Mouse (Mus musculus): ENCODE results near the gene Npas1. TPM values are rescaled to one million over a fixed set of nuclear protein-coding genes. Genes with fewer than 3 reads are reported as not detected.

The Npas1 gene
- polyA plus RNA-seq, 1 experiment from 2014 or later: 0.18 TPM

- no peak overlapping the region for H3K4me2 ChIP-seq (replicated peaks; ENCODE audit: low read depth)
- WGBS: 10% methylated on average over 3 of the region's 3 CpGs
- H3K9ac ChIP-seq (ENCODE audit: low read length): no peak overlapping the region
- H3K4me1 ChIP-seq (replicated peaks; ENCODE audit: control insufficient read depth, insufficient read depth): no peaks in the 10 kb centered on the region
- TF ChIP-seq EP300 (optimal IDR thresholded peaks at IDR 0.05) (no peak), CTCF (IDR thresholded peaks at IDR 0.05; ENCODE audit: low read depth) (peak; percentile 85)
- H3K36me3 ChIP-seq (ENCODE audit: control insufficient read depth, insufficient read depth, low read length): peaks cover 8% of the 10 kb centered on the region
- ATAC-seq (ENCODE audit: low FRiP score, low TSS enrichment): no peak
- H3K9me3 ChIP-seq (ENCODE audit: control insufficient read depth, low read length): no peaks in the 10 kb centered on the region
- DNase-seq (ENCODE audit: low spot score): peak; percentile 64
- H3K4me3 ChIP-seq (ENCODE audit: low read depth, low read length): no peak overlapping the region
- no peak overlapping the region for H3K27ac ChIP-seq (replicated peaks)
- no peaks in the 10 kb centered on the region for H3K27me3 ChIP-seq (ENCODE audit: control insufficient read depth, insufficient read depth, low read length)
These were observed 29.8 kb upstream of the Npas1 start for GRCm38 (mm10) chr7:16507284-16507683.

GRCm38 (mm10) chr7:16505226-16505593, 27.7 kb upstream of the Npas1 start:
- no peak overlapping the region for H3K9ac ChIP-seq (ENCODE audit: low read length)
- TF ChIP-seq EP300 (optimal IDR thresholded peaks at IDR 0.05) (no peak), CTCF (IDR thresholded peaks at IDR 0.05; ENCODE audit: low read depth) (no peak)
- H3K4me2 ChIP-seq (replicated peaks; ENCODE audit: low read depth): no peak overlapping the region
- H3K27ac ChIP-seq (replicated peaks): no peak overlapping the region
- H3K4me3 ChIP-seq (ENCODE audit: low read depth, low read length): no peak overlapping the region
- H3K36me3 ChIP-seq (ENCODE audit: control insufficient read depth, insufficient read depth, low read length): peaks cover 5% of the 10 kb centered on the region
- H3K4me1 ChIP-seq (replicated peaks; ENCODE audit: control insufficient read depth, insufficient read depth): no peaks in the 10 kb centered on the region
- no peak for ATAC-seq (ENCODE audit: low FRiP score, low TSS enrichment)
- no peak for DNase-seq (ENCODE audit: low spot score)
- H3K9me3 ChIP-seq (ENCODE audit: control insufficient read depth, low read length): no peaks in the 10 kb centered on the region
- H3K27me3 ChIP-seq (ENCODE audit: control insufficient read depth, insufficient read depth, low read length): no peaks in the 10 kb centered on the region
- WGBS: 88% methylated on average over 3 of the region's 3 CpGs

- Histone ChIP-seq H3K9ac (ENCODE audit: low read length) (no peak overlapping the region), H3K36me3 (ENCODE audit: control insufficient read depth, insufficient read depth, low read length) (peaks cover 5% of the 10 kb centered on the region), H3K9me3 (ENCODE audit: control insufficient read depth, low read length) (no peaks in the 10 kb centered on the region), H3K4me1 (replicated peaks; ENCODE audit: control insufficient read depth, insufficient read depth) (no peaks in the 10 kb centered on the region), H3K4me3 (ENCODE audit: low read depth, low read length) (no peak overlapping the region), H3K27ac (replicated peaks) (no peak overlapping the region), H3K27me3 (ENCODE audit: control insufficient read depth, insufficient read depth, low read length) (no peaks in the 10 kb centered on the region), H3K4me2 (replicated peaks; ENCODE audit: low read depth) (no peak overlapping the region)
- TF ChIP-seq EP300 (optimal IDR thresholded peaks at IDR 0.05) (no peak), CTCF (IDR thresholded peaks at IDR 0.05; ENCODE audit: low read depth) (no peak)
- DNase-seq (ENCODE audit: low spot score) (no peak), ATAC-seq (ENCODE audit: low FRiP score, low TSS enrichment) (no peak)
- 48% methylated on average over 2 of the region's 2 CpGs for WGBS
These were observed 27.2 kb upstream of the Npas1 start for GRCm38 (mm10) chr7:16504573-16505225.

- Histone ChIP-seq H3K4me2 (replicated peaks; ENCODE audit: low read depth) (no peak overlapping the region), H3K36me3 (ENCODE audit: control insufficient read depth, insufficient read depth, low read length) (peaks cover 14% of the 10 kb centered on the region), H3K9ac (ENCODE audit: low read length) (no peak overlapping the region), H3K4me3 (ENCODE audit: low read depth, low read length) (no peak overlapping the region), H3K4me1 (replicated peaks; ENCODE audit: control insufficient read depth, insufficient read depth) (no peaks in the 10 kb centered on the region), H3K27me3 (ENCODE audit: control insufficient read depth, insufficient read depth, low read length) (no peaks in the 10 kb centered on the region), H3K27ac (replicated peaks) (no peak overlapping the region), H3K9me3 (ENCODE audit: control insufficient read depth, low read length) (no peaks in the 10 kb centered on the region)
- TF ChIP-seq EP300 (optimal IDR thresholded peaks at IDR 0.05) (no peak), CTCF (IDR thresholded peaks at IDR 0.05; ENCODE audit: low read depth) (no peak)
- DNase-seq (ENCODE audit: low spot score) (no peak), ATAC-seq (ENCODE audit: low FRiP score, low TSS enrichment) (no peak)
- WGBS: 84% methylated on average over 4 of the region's 4 CpGs
These were observed 24.0 kb upstream of the Npas1 start for GRCm38 (mm10) chr7:16501571-16501970.

GRCm38 (mm10) chr7:16499671-16500104, 22.2 kb upstream of the Npas1 start:
- H3K9me3 ChIP-seq (ENCODE audit: control insufficient read depth, low read length): no peaks in the 10 kb centered on the region
- no peaks in the 10 kb centered on the region for H3K4me1 ChIP-seq (replicated peaks; ENCODE audit: control insufficient read depth, insufficient read depth)
- H3K27me3 ChIP-seq (ENCODE audit: control insufficient read depth, insufficient read depth, low read length): no peaks in the 10 kb centered on the region
- no peak overlapping the region for H3K9ac ChIP-seq (ENCODE audit: low read length)
- H3K4me2 ChIP-seq (replicated peaks; ENCODE audit: low read depth): no peak overlapping the region
- H3K4me3 ChIP-seq (ENCODE audit: low read depth, low read length): no peak overlapping the region
- no peak for ATAC-seq (ENCODE audit: low FRiP score, low TSS enrichment)
- no peak for TF ChIP-seq CTCF (IDR thresholded peaks at IDR 0.05; ENCODE audit: low read depth)
- no peak for TF ChIP-seq EP300 (optimal IDR thresholded peaks at IDR 0.05)
- peaks cover 11% of the 10 kb centered on the region for H3K36me3 ChIP-seq (ENCODE audit: control insufficient read depth, insufficient read depth, low read length)
- DNase-seq (ENCODE audit: low spot score): no peak
- H3K27ac ChIP-seq (replicated peaks): no peak overlapping the region
- 90% methylated on average over 6 of the region's 6 CpGs for WGBS

- H3K9me3 ChIP-seq (ENCODE audit: control insufficient read depth, low read length): no peaks in the 10 kb centered on the region
- no peak overlapping the region for H3K4me3 ChIP-seq (ENCODE audit: low read depth, low read length)
- 70% methylated on average over 3 of the region's 3 CpGs for WGBS
- no peaks in the 10 kb centered on the region for H3K27me3 ChIP-seq (ENCODE audit: control insufficient read depth, insufficient read depth, low read length)
- H3K4me2 ChIP-seq (replicated peaks; ENCODE audit: low read depth): no peak overlapping the region
- ATAC-seq (ENCODE audit: low FRiP score, low TSS enrichment) (no peak), DNase-seq (ENCODE audit: low spot score) (no peak)
- TF ChIP-seq EP300 (optimal IDR thresholded peaks at IDR 0.05) (no peak), CTCF (IDR thresholded peaks at IDR 0.05; ENCODE audit: low read depth) (no peak)
- H3K36me3 ChIP-seq (ENCODE audit: control insufficient read depth, insufficient read depth, low read length): peaks cover 10% of the 10 kb centered on the region
- no peaks in the 10 kb centered on the region for H3K4me1 ChIP-seq (replicated peaks; ENCODE audit: control insufficient read depth, insufficient read depth)
- no peak overlapping the region for H3K27ac ChIP-seq (replicated peaks)
- no peak overlapping the region for H3K9ac ChIP-seq (ENCODE audit: low read length)
These were observed 18.7 kb upstream of the Npas1 start for GRCm38 (mm10) chr7:16496260-16496659.

Data from stomach, postnatal 0 days (tissue).